Mouse (Mus musculus) 416B (cell line): ENCODE data around the gene Mip.
"Not testable (repeated sequence)": the region's sequence is repeated elsewhere in the genome, so short reads cannot be mapped to it uniquely, and the experiment has no call there.

Source experiments
- DNase-seq: peaks from one replicate; pipeline ENCODE4 v3.0.0; 2011; ENCODE audit warnings: low read depth

The Mip gene

DNA sequence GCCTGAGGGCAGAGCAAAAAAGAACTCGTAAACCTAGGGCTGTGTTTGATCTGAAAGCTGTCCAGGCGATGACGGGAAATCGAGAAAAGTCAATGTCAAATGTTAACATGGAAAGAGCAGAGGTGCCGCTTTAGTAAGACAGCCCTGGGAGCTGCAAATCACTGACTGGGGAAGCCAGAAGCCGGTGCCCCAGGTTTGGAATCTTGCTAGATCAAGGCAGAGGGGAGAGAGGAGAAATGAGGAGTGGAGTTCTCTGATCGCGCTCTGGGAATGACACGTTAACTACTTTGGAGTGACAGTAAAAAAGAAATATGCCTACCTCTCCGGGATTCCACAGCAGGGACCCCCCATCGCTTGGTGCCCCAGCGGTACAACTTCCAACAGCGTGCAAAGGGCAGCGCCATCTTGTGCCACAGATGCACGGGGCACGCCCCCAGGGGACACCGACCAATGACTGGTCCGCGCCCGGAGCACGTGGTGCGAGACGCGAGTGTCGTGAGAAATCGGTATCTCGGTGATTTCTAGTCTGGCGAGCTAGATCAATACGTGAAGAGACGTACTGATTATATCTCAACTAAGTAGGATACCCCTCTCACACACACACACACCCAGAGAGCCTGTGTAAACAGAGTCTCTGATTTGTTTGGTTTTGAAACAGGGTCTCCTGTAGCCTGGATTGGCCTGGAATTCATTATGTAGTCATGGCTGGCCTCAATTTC lies 14.1 kb upstream of the Mip start, which contains the start of gene Spryd4:
Spryd4 (minus strand) TSS at position 418 of the 719 bp plus-strand sequence.
- DNase-seq = peak; percentile 93

DNA sequence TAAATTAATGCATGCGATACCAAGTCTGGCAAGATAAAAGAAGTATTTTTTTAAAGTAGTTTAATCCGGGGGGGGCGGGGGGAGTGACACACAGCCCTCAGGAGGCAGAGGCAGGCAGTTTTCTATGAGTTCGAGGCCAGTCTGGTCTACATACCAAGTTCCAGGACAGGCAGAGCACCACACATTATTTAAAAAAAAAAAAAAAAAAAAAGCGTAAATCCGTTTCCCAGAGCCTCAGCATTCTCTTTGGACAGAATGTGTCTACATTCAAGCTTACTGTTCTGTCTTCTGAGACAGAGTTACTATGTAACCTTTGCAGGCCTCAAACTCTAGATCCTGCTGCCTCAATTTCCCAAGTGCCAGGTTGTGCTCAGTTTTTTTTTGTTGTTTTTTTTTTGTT lies 13.5 kb upstream of the Mip start:
- no peak for DNase-seq

DNA sequence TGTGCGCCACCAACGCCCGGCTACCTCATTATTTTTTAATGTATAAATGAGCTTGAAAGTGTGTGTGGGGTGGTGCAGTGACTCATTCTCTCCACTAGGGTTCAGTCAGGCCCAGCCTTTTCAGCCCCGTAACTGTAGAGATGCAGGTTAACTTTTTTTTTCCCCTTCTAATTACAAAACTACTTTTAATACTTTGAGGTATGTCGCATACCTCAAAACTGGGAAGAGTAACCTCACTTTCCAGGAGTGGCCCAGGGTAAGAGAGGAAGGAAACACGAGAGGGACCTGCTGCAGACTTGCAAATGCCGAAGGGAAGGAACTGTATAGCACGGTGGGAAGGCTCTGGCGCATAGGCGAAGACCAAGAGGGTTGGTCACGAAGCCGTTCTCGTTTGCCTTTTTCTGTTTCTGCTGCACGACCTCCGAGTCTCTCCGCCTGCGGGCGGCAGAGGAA lies 12.7 kb upstream of the Mip start:
- DNase-seq = peak; percentile 90

DNA sequence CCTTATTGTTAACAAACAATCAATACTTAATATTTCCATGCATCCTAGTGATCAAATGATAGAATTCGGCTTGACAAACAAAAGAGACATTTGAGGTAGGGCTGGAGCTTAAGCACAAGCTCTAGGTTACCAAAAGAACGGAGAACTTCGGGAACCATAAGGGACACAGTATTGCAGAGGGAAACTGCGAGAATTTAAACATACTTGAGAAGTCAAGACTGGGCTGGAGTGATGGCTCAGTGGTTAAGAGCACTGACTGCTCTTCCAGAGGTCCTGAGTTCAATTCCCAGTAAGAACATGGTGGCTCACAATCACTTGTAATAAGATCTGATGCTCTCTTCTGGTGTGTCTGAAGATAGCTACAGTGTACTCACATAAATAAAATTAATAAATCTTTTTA lies 11.5 kb upstream of the Mip start:
- not testable (repeated sequence) for DNase-seq

DNA sequence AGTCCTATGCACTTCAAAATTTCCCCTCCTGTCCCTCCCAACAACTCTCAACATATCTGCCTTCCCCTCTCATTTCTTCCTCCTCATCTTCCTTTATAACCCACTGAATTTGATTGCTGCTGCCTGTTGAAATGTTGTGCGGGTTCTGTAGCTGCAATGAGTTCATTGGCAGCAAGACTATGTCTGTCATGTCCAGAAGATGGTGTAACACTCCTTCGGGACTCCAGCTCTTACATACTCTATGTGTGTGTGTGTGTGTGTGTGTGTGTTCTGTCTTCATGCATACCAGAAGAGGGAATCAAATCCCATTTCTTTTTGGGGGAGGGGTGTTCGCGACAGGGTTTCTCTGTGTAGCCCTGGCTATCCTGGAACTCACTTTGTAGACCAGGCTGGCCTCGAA lies 10.7 kb upstream of the Mip start:
- DNase-seq = peak; percentile 61

DNA sequence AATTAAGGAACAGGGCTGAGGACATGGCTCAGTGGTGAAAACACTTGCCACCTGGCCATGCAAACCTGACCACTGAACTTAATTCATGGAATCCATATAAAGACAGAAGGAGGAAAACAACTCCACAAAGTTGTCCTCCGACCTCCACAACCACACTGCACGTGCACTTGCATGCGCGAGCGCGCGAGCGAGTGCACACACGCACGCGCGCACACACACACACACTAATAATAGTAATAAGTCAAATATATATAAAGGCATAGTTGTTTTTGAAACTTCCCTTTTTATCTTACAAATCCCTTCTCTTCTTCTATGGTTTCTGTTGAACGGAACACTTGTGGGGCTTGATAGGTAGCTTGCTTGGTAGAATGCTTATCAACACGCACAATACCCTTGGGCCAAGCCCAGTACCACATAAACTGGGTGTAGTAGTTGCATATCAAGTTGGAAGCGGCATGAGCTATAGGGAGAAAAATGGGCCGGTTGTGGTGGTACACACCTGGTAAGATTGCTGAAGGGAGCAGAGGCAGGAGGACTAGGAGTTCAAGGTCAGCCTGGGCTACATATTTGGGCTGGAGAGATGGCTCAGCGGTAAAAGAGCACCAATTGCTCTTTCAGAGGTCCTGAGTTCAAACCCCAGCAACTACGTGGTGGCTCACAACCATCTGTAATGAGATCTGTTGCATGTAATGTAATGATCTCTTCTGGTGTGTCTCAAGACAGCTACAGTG lies 7.1 kb upstream of the Mip start:
- no peak for DNase-seq

DNA sequence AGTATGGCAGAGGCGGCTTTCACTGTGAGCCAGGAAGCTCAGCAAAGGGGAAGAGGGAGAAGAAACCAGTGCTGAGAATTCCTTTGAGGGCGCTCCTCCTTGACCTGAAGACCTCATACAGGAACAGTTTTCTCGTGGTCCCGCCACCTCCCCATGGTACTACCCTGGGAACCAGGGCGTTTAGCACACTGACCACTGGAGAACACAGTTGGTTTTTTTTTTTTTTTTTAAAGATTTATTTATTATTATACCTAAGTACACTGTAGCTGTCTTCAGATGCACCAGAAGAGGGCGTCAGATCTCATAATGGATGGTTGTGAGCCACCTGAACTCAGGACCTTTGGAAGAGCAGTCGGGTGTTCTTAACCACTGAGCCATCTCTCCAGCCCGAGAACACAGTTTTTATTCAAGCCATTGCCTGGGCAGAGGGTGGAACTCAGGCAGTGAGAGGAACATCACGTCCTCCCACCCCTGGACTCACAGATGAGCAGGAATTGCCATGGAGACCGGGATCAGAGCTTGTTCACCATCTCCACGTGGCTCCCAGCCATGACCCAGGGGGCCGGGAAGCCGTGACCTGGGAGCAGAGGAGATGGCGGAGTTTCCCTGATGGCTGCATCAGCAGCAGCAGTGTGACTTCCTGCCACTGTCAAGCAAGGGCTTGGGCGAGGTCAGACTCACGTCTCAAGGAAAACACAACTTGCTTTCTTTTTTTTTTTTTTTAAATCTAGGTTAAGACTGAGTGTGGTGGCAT lies 3.9 kb upstream of the Mip start:
- DNase-seq = peak; percentile 26

DNA sequence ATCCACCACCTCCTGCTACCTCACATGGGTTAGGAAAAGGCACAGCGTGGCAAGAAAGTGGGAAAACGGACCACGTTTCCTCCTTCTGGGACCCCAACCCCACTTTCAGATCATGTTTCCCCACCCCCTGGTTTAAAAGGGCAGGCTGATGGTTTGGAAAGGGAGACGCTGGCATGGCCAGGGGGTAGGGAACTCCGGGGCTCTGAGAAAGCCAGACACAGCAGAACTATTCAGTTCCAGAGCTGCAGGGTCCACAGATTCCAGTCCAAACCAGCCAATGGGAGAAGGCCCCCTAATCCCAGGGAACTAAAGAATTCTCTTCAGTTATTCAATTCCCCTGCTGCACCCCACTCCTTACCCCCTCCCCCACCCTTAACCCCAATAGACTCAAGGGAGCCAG lies 574 bp upstream of the Mip start:
- no peak for DNase-seq

DNA sequence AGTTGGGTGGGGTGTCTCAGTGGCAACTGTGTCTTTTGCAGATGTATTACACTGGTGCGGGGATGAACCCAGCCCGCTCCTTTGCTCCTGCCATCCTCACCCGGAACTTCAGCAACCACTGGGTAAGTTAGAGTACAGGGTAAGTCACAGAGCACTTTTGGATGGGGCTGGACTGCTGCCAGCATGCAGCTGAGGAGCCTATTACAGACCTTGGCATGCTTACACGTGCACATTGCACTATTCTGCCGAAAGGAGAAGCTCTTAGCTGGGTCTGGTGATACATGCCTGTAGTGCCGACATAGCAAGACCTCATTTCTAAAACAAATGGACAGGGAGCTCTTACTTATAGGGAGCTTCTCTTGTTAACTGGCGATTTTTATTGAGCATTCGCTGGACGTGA lies 2.0 kb downstream of the Mip start:
- peak; percentile 15 for DNase-seq

DNA sequence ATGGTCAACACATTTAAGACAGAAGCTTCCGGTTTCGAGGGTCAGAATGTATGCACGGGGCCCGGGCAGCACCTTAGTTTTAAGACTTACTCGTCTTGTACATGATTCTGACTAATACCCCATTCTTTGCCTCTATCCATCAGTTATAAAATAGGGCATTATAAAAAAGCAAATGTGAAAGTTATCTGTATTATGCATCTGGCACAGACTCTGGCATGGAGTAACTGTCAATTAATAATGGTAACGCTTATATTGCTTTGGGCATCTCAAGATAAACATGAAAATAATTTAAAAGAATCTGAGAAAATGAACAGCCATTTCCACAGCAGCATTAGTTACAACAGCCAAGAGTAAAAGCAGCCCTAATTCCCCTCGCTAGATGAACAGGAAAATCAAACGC lies 2.4 kb downstream of the Mip start:
- DNase-seq = no peak

DNA sequence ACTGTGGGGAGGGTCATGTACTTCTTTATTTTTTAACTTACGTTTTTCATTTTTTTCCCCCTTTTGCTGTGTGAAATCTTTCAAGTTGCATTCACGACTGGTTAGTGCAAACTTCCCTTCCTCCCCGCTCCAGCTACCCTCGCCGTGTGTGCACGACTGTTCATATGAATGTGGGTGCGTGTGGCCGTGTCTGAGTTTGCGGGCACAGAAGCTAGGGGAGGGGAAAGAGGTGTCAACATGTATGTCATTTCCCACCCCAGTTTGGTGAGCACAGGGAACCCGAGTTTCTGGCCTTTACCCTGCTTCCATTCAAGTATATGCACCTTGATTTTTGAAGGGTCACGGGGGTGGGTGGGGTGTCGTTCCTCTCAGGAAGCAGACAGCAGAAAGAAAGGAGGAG lies 4.9 kb downstream of the Mip start:
- no peak for DNase-seq

DNA sequence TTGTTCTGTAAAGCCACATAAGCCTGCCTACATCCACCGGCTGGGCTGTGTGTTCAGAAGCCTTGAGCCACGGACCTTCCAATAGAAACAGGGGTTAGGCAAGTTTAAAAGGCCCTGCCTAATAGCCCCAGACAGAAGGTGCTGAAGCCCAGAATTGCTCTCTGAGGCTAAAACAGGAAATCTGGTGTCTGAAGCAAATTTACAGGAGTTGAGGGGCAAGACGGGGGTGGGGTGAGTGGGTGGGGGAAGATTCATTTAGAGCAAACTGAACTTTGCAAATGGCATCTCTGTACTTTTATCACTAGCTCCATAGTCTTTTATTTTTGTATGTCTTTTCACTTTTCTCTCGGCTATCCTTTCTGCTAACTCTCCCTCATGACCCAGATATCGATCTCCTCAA lies 5.5 kb downstream of the Mip start:
- DNase-seq = peak; percentile 74

DNA sequence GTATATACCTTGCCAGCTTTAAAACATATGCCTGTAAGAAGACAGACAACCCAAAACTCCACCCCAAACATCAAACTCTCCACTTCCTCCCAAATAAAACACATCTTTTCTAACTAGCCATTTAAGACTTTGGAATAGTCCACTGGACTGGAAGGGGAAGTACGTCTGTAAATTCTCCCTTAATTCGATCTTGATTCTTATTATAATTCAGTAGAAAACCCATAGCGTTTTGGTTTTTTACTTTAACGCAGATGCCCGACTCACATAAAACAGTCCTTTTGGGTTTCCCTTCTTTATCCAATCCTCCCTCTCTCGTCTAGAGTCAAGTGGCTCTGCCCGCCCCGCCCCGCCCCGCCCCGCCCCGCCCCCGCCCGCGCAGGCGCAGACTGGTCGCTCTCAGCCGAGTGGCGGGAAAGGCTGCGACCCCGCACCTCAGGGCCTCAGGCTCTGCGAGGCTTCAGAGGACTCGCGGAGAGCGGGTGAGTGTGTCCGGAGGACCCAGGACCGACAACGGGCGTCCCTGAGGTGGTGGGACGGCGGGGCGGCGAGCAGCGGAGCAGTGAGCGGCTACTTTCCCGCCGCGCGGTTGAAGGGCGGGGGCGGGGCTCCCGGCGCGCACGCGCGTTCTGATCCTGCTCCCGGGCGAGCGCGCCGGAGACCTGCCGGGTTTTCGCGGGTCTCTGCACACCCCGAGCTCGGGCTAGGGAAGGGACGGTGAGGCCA lies 6.2 kb downstream of the Mip start, which contains the start of gene Timeless:
Timeless (plus strand) TSS at position 369 of the 723 bp plus-strand sequence.
- DNase-seq = peak; percentile 93

DNA sequence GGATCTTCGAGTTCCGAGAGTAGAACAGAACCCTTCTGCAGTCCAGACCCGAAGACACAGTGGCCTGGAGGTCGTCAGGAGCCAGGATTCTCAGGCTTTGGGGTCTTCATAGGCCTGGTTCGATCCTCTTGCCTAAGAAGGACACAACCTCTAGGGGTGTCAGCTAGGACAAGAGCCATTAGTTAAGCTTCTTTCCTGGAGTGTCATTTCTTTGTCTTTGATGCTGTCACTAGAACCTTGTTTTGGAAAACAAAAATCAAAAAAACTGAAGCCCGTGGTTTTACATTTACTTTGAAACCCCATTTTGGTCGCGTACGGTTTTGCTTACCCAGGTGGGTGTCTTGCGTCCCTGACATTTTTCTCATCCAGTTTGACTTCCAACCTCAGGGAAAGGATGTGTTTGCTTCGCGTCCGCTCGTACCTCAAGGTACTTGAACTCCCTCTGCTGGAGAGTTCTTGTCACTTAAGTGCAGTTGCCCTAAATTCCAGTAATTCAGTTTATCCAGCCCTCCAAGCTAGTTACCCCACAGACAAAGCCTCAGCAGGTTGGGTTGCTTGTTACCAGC lies 6.9 kb downstream of the Mip start:
- peak; percentile 94 for DNase-seq

DNA sequence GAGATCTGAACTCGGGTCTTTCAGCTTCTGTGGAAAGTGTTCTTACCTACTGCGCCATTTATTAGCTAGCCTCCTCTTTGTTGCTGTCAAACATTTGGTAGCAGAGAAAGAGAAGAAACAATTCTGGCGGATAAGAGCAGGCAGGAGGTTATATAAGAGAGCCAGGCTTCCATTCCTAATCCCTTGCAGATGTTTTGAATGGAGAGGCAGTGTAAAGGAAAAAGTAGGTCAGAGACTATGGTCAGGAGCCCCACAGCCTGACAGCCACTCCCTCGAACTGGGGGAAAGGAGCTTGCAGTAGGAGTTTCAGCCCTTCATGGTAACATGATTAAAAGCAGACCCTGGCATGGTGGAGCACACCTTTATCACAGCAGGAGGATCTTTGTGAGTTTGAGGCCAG lies 10.7 kb downstream of the Mip start:
- no peak for DNase-seq

DNA sequence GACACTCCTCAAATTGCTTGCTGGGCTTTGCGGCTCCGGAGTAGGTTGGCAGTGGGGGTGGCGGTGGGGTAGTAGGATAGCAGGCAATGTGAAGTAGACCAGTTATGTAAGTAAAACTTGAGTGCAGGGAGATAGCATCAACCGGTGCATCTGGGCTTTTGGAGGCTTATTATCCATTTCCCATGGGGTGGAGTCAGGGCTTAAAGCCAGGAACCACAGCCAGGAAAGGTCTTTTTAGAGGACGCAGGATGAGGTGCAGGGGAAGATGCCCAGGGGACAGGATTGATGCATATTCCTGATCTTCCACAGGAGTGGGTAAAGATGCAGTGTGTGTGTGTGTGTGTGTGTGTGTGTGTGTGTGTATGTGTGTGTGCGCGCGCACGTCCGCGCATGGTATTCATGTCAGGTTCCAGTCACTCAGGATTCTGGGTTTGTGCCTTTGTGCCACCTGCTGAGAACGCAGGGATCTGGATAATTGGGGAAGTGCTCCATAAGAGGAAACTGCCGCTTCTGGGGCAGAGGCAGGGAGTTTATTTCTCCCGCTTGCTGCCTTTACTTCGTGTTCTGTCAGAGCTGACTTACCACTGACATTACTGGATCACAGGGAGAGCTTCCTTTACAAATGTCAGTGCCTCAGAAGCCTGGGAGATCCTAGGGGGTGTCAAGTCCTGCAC lies 12.3 kb downstream of the Mip start:
- peak; percentile 33 for DNase-seq

DNA sequence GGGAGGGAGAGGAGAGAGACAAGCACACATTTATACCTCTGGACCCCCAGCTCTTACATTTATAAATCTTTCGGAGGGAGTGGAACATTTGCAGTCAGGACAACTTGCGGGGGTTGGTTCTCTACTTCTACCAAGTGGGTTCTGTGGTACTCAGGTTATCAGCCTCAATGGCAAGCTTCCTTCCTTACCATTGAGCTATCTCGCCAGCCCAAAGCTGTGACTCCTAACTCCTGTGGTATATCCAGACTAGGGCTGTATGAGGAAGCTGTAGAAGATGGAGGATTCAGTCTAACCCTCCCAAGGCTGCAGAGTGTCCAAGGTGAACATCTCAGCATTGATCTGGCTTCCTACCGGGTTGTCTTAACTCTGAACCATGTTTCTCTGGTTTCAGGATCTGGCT lies 13.5 kb downstream of the Mip start:
- peak; percentile 24 for DNase-seq

DNA sequence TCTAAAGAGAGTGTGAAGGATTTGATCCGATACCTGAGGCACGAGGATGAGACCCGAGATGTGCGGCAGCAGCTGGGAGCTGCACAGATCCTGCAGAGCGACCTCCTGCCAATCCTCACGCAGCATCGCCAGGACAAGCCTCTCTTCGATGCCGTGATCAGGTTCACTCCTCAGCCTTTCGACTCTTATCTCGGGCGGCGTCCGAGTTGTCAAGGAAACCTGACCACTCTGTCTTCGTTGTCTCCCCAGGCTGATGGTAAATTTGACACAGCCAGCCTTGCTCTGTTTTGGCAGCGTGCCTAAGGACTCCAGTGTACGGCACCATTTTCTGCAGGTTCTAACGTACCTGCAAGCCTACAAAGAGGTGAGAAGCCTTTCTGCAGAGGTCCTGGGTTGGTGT lies 14.5 kb downstream of the Mip start:
- no peak for DNase-seq

DNA sequence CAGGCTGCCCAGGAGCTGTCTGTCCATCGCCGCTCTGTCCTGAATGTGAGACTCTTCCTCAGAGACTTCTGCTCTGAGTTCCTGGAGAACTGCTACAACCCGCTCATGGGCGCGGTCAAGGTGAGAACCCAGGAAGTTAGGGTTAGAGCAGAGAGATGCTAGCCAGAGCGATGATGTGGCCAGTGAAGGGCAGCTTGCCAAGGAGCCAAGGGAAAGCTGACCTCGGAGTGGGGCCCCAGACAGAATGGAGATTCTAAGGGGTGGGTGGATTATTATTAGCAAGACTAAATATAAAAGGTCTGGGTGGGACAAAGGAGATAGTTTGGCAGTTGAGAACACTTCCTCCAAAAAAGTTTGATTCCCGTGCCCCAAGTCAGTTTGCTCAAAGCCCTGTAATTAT lies 17.6 kb downstream of the Mip start:
- DNase-seq = no peak

DNA sequence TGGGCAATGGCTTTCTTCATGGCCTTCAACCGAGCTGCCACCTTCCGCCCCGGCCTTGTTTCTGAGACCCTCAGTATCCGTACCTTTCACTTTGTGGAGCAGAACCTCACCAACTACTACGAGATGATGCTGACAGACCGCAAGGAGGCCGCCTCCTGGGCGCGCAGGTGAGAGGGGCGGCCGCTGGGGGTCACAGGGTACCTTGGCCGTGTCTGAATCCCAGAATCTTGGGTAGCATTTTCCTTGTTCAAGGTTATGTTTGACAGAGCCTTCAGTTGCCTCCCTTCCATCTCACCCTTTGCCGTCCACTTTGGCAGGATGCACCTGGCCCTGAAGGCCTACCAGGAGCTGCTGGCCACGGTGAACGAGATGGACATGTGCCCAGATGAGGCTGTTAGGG lies 18.5 kb downstream of the Mip start:
- DNase-seq = no peak

DNA sequence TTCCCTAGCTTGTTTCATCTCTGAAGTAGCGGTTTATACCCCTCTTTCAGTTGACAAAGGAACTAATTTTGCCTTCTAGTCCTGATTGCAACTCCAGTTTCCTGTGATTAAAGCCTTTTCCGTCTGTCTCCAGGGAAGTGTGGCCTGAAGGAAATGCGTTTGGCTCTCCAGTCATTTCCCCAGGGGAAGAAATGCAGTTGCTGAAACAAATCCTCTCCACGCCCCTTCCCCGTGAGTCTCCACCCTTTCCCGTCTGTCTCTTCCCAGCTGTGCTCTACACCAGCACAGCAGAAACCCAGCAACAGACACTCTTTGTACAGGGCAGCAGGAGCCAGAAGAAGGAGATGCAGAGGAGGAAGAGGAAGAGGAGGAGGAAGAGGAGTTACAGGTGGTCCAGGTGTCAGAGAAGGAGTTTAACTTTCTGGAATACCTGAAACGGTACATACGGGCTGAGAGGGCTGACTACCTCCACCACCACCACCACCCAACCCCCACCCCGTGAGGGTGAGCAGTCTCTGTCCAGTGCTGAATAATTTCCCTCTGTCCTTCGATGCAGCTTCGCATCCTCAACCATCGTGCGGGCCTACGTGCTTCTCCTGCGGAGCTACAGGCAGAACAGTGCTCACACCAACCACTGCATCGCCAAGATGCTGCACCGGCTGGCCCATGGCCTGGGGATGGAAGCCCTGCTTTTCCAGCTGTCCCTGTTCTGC lies 21.5 kb downstream of the Mip start:
- DNase-seq = no peak
